Mouse (Mus musculus): ENCODE results near the gene Ddx39. TPM values are rescaled to one million over a fixed set of nuclear protein-coding genes. Genes with fewer than 3 reads are reported as not detected.
A peak's percentile ranks its signal among the peaks of the same experiment; 100 is the strongest.

Gene Ddx39
- total and polyA plus RNA-seq, 2 experiments from 2014 or later: 79.3 to 95.7 TPM

- H3K4me1 ChIP-seq (ENCODE audit: control insufficient read depth, insufficient read depth): no peaks in the 10 kb centered on the region; the same call in 1 of the 2 replicates
- H3K9ac ChIP-seq (replicated peaks; ENCODE audit: low read depth, low read length): no peak overlapping the region
- H3K36me3 ChIP-seq (replicated peaks; ENCODE audit: control insufficient read depth, insufficient read depth, low read length): peaks cover 81% of the 10 kb centered on the region
- 59% methylated on average over 5 of the region's 5 CpGs for WGBS
- ATAC-seq (ENCODE audit: insufficient read depth, low read depth): no peak
- no peak overlapping the region for H3K4me3 ChIP-seq (ENCODE audit: low read depth, low read length)
- DNase-seq (ENCODE audit: low spot score): no peak
- no peak overlapping the region; the same call in 1 of the 2 replicates for H3K27ac ChIP-seq (ENCODE audit: low read depth)
- TF ChIP-seq CTCF (IDR thresholded peaks at IDR 0.05; ENCODE audit: low read depth): no peak
- no peak for TF ChIP-seq EP300 (IDR thresholded peaks at IDR 0.05; ENCODE audit: low read depth)
- no peaks in the 10 kb centered on the region for H3K27me3 ChIP-seq (ENCODE audit: control insufficient read depth, insufficient read depth, low read length)
- no peaks in the 10 kb centered on the region for H3K9me3 ChIP-seq (replicated peaks; ENCODE audit: control insufficient read depth, low read length)
- no peak overlapping the region for H3K4me2 ChIP-seq (ENCODE audit: low read depth, low read length)
Observed at GRCm38 (mm10) chr8:83680603-83681002, 34.4 kb upstream of the Ddx39 start.

GRCm38 (mm10) chr8:83681099-83681498 is 33.9 kb upstream of the Ddx39 start:
- ATAC-seq (ENCODE audit: insufficient read depth, low read depth): peak; percentile 39; the same call in 1 of the 2 replicates
- no peak overlapping the region for H3K4me2 ChIP-seq (ENCODE audit: low read depth, low read length)
- H3K4me1 ChIP-seq (ENCODE audit: control insufficient read depth, insufficient read depth): no peaks in the 10 kb centered on the region; the same call in 1 of the 2 replicates
- H3K27ac ChIP-seq (ENCODE audit: low read depth): no peak overlapping the region; the same call in 1 of the 2 replicates
- TF ChIP-seq CTCF (IDR thresholded peaks at IDR 0.05; ENCODE audit: low read depth): no peak
- TF ChIP-seq EP300 (IDR thresholded peaks at IDR 0.05; ENCODE audit: low read depth): no peak
- 30% methylated on average over 6 of the region's 6 CpGs for WGBS
- H3K36me3 ChIP-seq (replicated peaks; ENCODE audit: control insufficient read depth, insufficient read depth, low read length): peaks cover 82% of the 10 kb centered on the region
- no peak overlapping the region for H3K9ac ChIP-seq (replicated peaks; ENCODE audit: low read depth, low read length)
- no peak overlapping the region for H3K4me3 ChIP-seq (ENCODE audit: low read depth, low read length)
- no peaks in the 10 kb centered on the region for H3K27me3 ChIP-seq (ENCODE audit: control insufficient read depth, insufficient read depth, low read length)
- DNase-seq (ENCODE audit: low spot score): no peak
- no peaks in the 10 kb centered on the region for H3K9me3 ChIP-seq (replicated peaks; ENCODE audit: control insufficient read depth, low read length)

GRCm38 (mm10) chr8:83684517-83684916 is 30.5 kb upstream of the Ddx39 start:
- H3K9ac ChIP-seq (replicated peaks; ENCODE audit: low read depth, low read length): no peak overlapping the region
- H3K4me2 ChIP-seq (ENCODE audit: low read depth, low read length): no peak overlapping the region
- 0 out of 2 replicates have a peak, but pooled peaks have one; percentile 40 for ATAC-seq (ENCODE audit: insufficient read depth, low read depth)
- H3K4me1 ChIP-seq (ENCODE audit: control insufficient read depth, insufficient read depth): no peaks in the 10 kb centered on the region; the same call in 1 of the 2 replicates
- no peak overlapping the region for H3K27ac ChIP-seq (ENCODE audit: low read depth)
- no peak for DNase-seq (ENCODE audit: low spot score)
- no peaks in the 10 kb centered on the region for H3K27me3 ChIP-seq (ENCODE audit: control insufficient read depth, insufficient read depth, low read length)
- H3K9me3 ChIP-seq (replicated peaks; ENCODE audit: control insufficient read depth, low read length): no peaks in the 10 kb centered on the region
- no peak for TF ChIP-seq CTCF (IDR thresholded peaks at IDR 0.05; ENCODE audit: low read depth)
- TF ChIP-seq EP300 (IDR thresholded peaks at IDR 0.05; ENCODE audit: low read depth): no peak
- peaks cover 79% of the 10 kb centered on the region for H3K36me3 ChIP-seq (replicated peaks; ENCODE audit: control insufficient read depth, insufficient read depth, low read length)
- 85% methylated on average over 9 of the region's 9 CpGs for WGBS
- no peak overlapping the region for H3K4me3 ChIP-seq (ENCODE audit: low read depth, low read length)

GRCm38 (mm10) chr8:83689264-83689663 is 25.7 kb upstream of the Ddx39 start:
- no peak overlapping the region for H3K9ac ChIP-seq (replicated peaks; ENCODE audit: low read depth, low read length)
- TF ChIP-seq EP300 (IDR thresholded peaks at IDR 0.05; ENCODE audit: low read depth) (no peak), CTCF (IDR thresholded peaks at IDR 0.05; ENCODE audit: low read depth) (no peak)
- H3K27ac ChIP-seq (ENCODE audit: low read depth): no peak overlapping the region
- no peak overlapping the region for H3K4me3 ChIP-seq (ENCODE audit: low read depth, low read length)
- no peaks in the 10 kb centered on the region; the same call in 1 of the 2 replicates for H3K4me1 ChIP-seq (ENCODE audit: control insufficient read depth, insufficient read depth)
- H3K27me3 ChIP-seq (ENCODE audit: control insufficient read depth, insufficient read depth, low read length): no peaks in the 10 kb centered on the region
- WGBS: 85% methylated on average over 6 of the region's 6 CpGs
- peaks cover 78% of the 10 kb centered on the region for H3K36me3 ChIP-seq (replicated peaks; ENCODE audit: control insufficient read depth, insufficient read depth, low read length)
- H3K4me2 ChIP-seq (ENCODE audit: low read depth, low read length): no peak overlapping the region
- DNase-seq (ENCODE audit: low spot score) (no peak), ATAC-seq (ENCODE audit: insufficient read depth, low read depth) (no peak)
- no peaks in the 10 kb centered on the region for H3K9me3 ChIP-seq (replicated peaks; ENCODE audit: control insufficient read depth, low read length)

- Histone ChIP-seq H3K4me3 (ENCODE audit: low read depth, low read length) (no peak overlapping the region), H3K4me1 (ENCODE audit: control insufficient read depth, insufficient read depth) (peaks cover 21% of the 10 kb centered on the region), H3K36me3 (replicated peaks; ENCODE audit: control insufficient read depth, insufficient read depth, low read length) (peaks cover 39% of the 10 kb centered on the region), H3K27me3 (ENCODE audit: control insufficient read depth, insufficient read depth, low read length) (no peaks in the 10 kb centered on the region), H3K4me2 (ENCODE audit: low read depth, low read length) (no peak overlapping the region), H3K27ac (ENCODE audit: low read depth) (no peak overlapping the region), H3K9ac (replicated peaks; ENCODE audit: low read depth, low read length) (no peak overlapping the region), H3K9me3 (replicated peaks; ENCODE audit: control insufficient read depth, low read length) (no peaks in the 10 kb centered on the region)
- DNase-seq (ENCODE audit: low spot score) (no peak), ATAC-seq (ENCODE audit: insufficient read depth, low read depth) (no peak)
- WGBS: 71% methylated on average over 10 of the region's 10 CpGs
- no peak for TF ChIP-seq EP300 (IDR thresholded peaks at IDR 0.05; ENCODE audit: low read depth)
- no peak for TF ChIP-seq CTCF (IDR thresholded peaks at IDR 0.05; ENCODE audit: low read depth)
Observed at GRCm38 (mm10) chr8:83693609-83694236, 21.3 kb upstream of the Ddx39 start.

All from heart, postnatal 0 days (tissue).